Mouse (Mus musculus): ENCODE results near the gene Psmc1. TPM values are rescaled to one million over a fixed set of nuclear protein-coding genes. Genes with fewer than 3 reads are reported as not detected.

Gene Psmc1
- total RNA-seq (2023), result 10 to 100 TPM; 72.2 to 97.6 TPM

DNA sequence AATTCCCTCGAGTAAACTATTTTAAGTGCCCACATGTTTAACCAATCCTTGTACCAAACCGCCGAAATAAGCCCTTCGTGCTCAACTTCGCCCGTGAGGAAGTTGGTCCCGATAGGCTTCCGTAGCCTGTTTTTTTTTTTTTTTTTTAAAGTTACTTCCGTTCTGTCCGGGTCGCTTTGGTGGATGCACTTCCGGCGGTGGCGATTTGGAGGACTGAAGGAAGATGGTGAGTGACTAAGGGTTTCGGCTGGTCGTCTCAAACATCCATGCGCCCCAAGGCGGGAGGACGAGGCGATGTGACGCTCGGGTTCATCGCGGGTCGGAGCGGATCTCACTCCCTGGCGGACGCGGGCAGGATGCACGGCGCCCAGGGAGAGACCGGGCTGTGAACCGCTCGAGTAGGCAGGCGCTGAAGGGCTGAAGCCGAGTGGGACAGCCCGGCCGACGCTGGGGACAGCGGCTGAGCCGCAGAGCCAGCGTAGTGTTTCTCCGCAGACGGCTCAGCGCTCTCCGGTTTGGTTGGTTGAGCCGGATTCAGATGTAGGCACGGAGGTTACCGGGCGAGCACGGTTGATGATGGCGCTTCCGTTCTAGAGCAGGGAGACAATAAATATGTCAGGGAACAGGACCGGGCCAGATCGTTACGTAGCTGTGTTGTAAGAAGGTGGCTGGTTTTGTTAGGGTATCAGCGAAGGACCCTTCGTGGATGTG is at the start of gene Psmc1:
Gene Psmc1, plus strand, starts transcription at position 169 of the 711 bp plus-strand sequence.

GRCm38 (mm10) chr12:100159261-100159975 is 49.5 kb downstream of the Psmc1 start, which contains the start of gene Nrde2:
Gene Nrde2 (minus strand): TSS chr12:100159653.

Other genes starting within 250 kb of the Psmc1 start
- under 1 TPM in 1 of 2 experiments, not detected in 1; 0.55 TPM for gene Efcab11, start 225.7 kb upstream of the Psmc1 start, total RNA-seq (2023)
- gene Tdp1, start 225.6 kb upstream of the Psmc1 start, total RNA-seq (2023), result 10 to 100 TPM; 27.6 to 32.5 TPM
- 1 to 10 TPM; 8.5 to 8.6 TPM for gene Kcnk13, start 145.7 kb upstream of the Psmc1 start, total RNA-seq (2023)
- 10 to 100 TPM; 29.7 to 38.6 TPM for gene Nrde2, start 49.5 kb downstream of the Psmc1 start, total RNA-seq (2023)
- 100 to 1,000 TPM; 512 to 585 TPM for gene Calm1, start 89.3 kb downstream of the Psmc1 start, total RNA-seq (2023)